Mouse (Mus musculus) kidney, embryonic 14.5 days (tissue): ENCODE measurements around the gene Sobp. TPM values are rescaled to one million over a fixed set of nuclear protein-coding genes. Genes with fewer than 3 reads are reported as not detected.

Experiments
- ATAC-seq: fragments of 200-750 bp; cut with Nextera tagmentation; 2 replicates; pipeline ENCODE4 v1.8.0; 2017; ENCODE audit warnings: moderate number of reproducible peaks, mild to moderate bottlenecking, moderate TSS enrichment, moderate library complexity; ENCODE audit not compliant: low FRiP score, low TSS enrichment
- H3K27ac ChIP-seq: fragments of 300-500 bp; sonication (generic); 2 replicates; pipeline ENCODE4 v1.5.1; 2014; ENCODE audit warnings: low read depth, mild to moderate bottlenecking, low read length, moderate library complexity, mixed read lengths
- H3K27me3 ChIP-seq: fragments of 300-500 bp; sonication (generic); 2 replicates; pipeline ENCODE4 v1.6.1; 2014; ENCODE audit warnings: mild to moderate bottlenecking, low read length; ENCODE audit not compliant: control insufficient read depth, insufficient read depth
- H3K36me3 ChIP-seq: fragments of 300-500 bp; sonication (generic); 2 replicates; pipeline ENCODE4 v1.6.1; 2014; ENCODE audit warnings: low read length, mixed read lengths; ENCODE audit not compliant: control insufficient read depth, insufficient read depth
- H3K4me1 ChIP-seq: fragments of 300-500 bp; sonication (generic); 2 replicates; pipeline ENCODE4 v1.6.1; 2014; ENCODE audit warnings: low read length, mixed read lengths; ENCODE audit not compliant: control insufficient read depth, insufficient read depth
- H3K4me2 ChIP-seq: fragments of 300-500 bp; sonication (generic); replicated peaks from 2 replicates; pipeline ENCODE4 v1.6.1; 2014; ENCODE audit warnings: low read depth, mild to moderate bottlenecking, low read length
- H3K4me3 ChIP-seq: fragments of 300-500 bp; sonication (generic); 2 replicates; pipeline ENCODE4 v1.5.1; 2014; ENCODE audit warnings: mild to moderate bottlenecking, low read length
- H3K9ac ChIP-seq: fragments of 300-500 bp; sonication (generic); 2 replicates; pipeline ENCODE4 v1.6.1; 2014; ENCODE audit warnings: low read depth, mild to moderate bottlenecking, low read length, moderate library complexity
- H3K9me3 ChIP-seq: fragments of 300-500 bp; sonication (generic); 2 replicates; pipeline ENCODE4 v1.6.1; 2016; ENCODE audit warnings: low read length; ENCODE audit not compliant: control insufficient read depth
- WGBS: fragments of 180-500 bp; shearing (Covaris S2); extraction: QIAGEN DNeasy Blood & Tissue Kit; methylation state at CpG from one replicate; pipeline ENCODE4 v1.1.7; 2014; 5-methylcytosine and 5-hydroxymethylcytosine counted together
- polyA plus RNA-seq: library from polyadenylated mRNA; unstranded; fragments of >200 nt; fragmentation: Nextera tagmentation; extraction: Ambion mirVana; gene quantifications from 2 replicates; pipeline ENCODE4 v1.2.1, GENCODE M21; 2014

The Sobp gene
- polyA plus RNA-seq, 1 experiment from 2014 or later, result 4.0 TPM

- H3K36me3 ChIP-seq, result no peaks in the 10 kb centered on the region; the same call in 1 of the 2 replicates
- H3K27me3 ChIP-seq, result no peaks in the 10 kb centered on the region
- no peaks in the 10 kb centered on the region for H3K9me3 ChIP-seq
- H3K4me1 ChIP-seq, result no peaks in the 10 kb centered on the region
- no peak overlapping the region for H3K27ac ChIP-seq
- H3K4me2 ChIP-seq, result no peak overlapping the region
- H3K4me3 ChIP-seq, result no peak overlapping the region
- ATAC-seq, result no peak
- no peak overlapping the region for H3K9ac ChIP-seq
- WGBS, result 90% methylated on average over 11 of the region's 11 CpGs
Measured at GRCm38 (mm10) chr10:43148456-43148855, 25.9 kb downstream of the Sobp start.

- Histone ChIP-seq H3K4me3 (no peak overlapping the region), H3K9me3 (no peaks in the 10 kb centered on the region), H3K36me3 (no peaks in the 10 kb centered on the region; the same call in 1 of the 2 replicates), H3K27ac (no peak overlapping the region), H3K4me2 (no peak overlapping the region), H3K4me1 (no peaks in the 10 kb centered on the region), H3K9ac (no peak overlapping the region), H3K27me3 (no peaks in the 10 kb centered on the region)
- 80% methylated on average over 9 of the region's 9 CpGs for WGBS
- no peak for ATAC-seq
Measured at GRCm38 (mm10) chr10:43143173-43143572, 31.2 kb downstream of the Sobp start.

GRCm38 (mm10) chr10:43134027-43134426 lies 40.3 kb downstream of the Sobp start:
- no peak overlapping the region for H3K4me3 ChIP-seq
- H3K4me1 ChIP-seq, result no peaks in the 10 kb centered on the region
- no peak overlapping the region for H3K4me2 ChIP-seq
- H3K9me3 ChIP-seq, result 0 out of 2 replicates have a peak, but pooled peaks cover 2% of the 10 kb centered on the region
- H3K27ac ChIP-seq, result no peak overlapping the region
- no peak overlapping the region for H3K9ac ChIP-seq
- ATAC-seq, result no peak
- H3K36me3 ChIP-seq, result no peaks in the 10 kb centered on the region
- H3K27me3 ChIP-seq, result no peaks in the 10 kb centered on the region
- 86% methylated on average over 11 of the region's 11 CpGs for WGBS

- H3K36me3 ChIP-seq, result no peaks in the 10 kb centered on the region
- WGBS, result 78% methylated on average over 3 of the region's 3 CpGs
- H3K4me1 ChIP-seq, result no peaks in the 10 kb centered on the region
- no peak overlapping the region for H3K4me2 ChIP-seq
- no peak overlapping the region for H3K9ac ChIP-seq
- H3K27ac ChIP-seq, result no peak overlapping the region
- no peak overlapping the region for H3K4me3 ChIP-seq
- no peaks in the 10 kb centered on the region for H3K27me3 ChIP-seq
- no peak for ATAC-seq
- H3K9me3 ChIP-seq, result no peaks in the 10 kb centered on the region
Measured at GRCm38 (mm10) chr10:43128750-43129149, 45.6 kb downstream of the Sobp start.

- H3K27me3 ChIP-seq, result no peaks in the 10 kb centered on the region
- WGBS, result 78% methylated on average over 7 of the region's 7 CpGs
- H3K9ac ChIP-seq, result no peak overlapping the region
- H3K4me3 ChIP-seq, result no peak overlapping the region
- H3K9me3 ChIP-seq, result no peaks in the 10 kb centered on the region
- peaks cover 5% of the 10 kb centered on the region for H3K4me1 ChIP-seq
- H3K27ac ChIP-seq, result no peak overlapping the region
- H3K36me3 ChIP-seq, result no peaks in the 10 kb centered on the region
- no peak for ATAC-seq
- no peak overlapping the region for H3K4me2 ChIP-seq
Measured at GRCm38 (mm10) chr10:43124561-43124960, 49.8 kb downstream of the Sobp start.

GRCm38 (mm10) chr10:43124156-43124555 lies 50.2 kb downstream of the Sobp start:
- Histone ChIP-seq H3K9ac (no peak overlapping the region), H3K27me3 (no peaks in the 10 kb centered on the region), H3K4me1 (peaks cover 5% of the 10 kb centered on the region), H3K4me3 (no peak overlapping the region), H3K36me3 (no peaks in the 10 kb centered on the region), H3K27ac (no peak overlapping the region), H3K9me3 (no peaks in the 10 kb centered on the region), H3K4me2 (no peak overlapping the region)
- no peak for ATAC-seq
- WGBS, result 88% methylated on average over 4 of the region's 4 CpGs

- WGBS, result 71% methylated on average over 6 of the region's 6 CpGs
- Histone ChIP-seq H3K4me2 (no peak overlapping the region), H3K36me3 (no peaks in the 10 kb centered on the region), H3K9me3 (no peaks in the 10 kb centered on the region), H3K4me1 (peaks cover 5% of the 10 kb centered on the region), H3K4me3 (no peak overlapping the region), H3K9ac (no peak overlapping the region), H3K27me3 (no peaks in the 10 kb centered on the region), H3K27ac (no peak overlapping the region)
- no peak for ATAC-seq
Measured at GRCm38 (mm10) chr10:43123422-43123821, 50.9 kb downstream of the Sobp start.

GRCm38 (mm10) chr10:43120688-43121450 lies 53.5 kb downstream of the Sobp start:
- no peak overlapping the region for H3K9ac ChIP-seq
- H3K27ac ChIP-seq, result no peak overlapping the region
- WGBS, result 27% methylated on average over 8 of the region's 8 CpGs
- H3K4me2 ChIP-seq, result no peak overlapping the region
- H3K4me1 ChIP-seq, result peaks cover 5% of the 10 kb centered on the region
- H3K4me3 ChIP-seq, result no peak overlapping the region
- no peak; the same call in 1 of the 2 replicates for ATAC-seq
- no peaks in the 10 kb centered on the region for H3K36me3 ChIP-seq
- H3K9me3 ChIP-seq, result no peaks in the 10 kb centered on the region
- H3K27me3 ChIP-seq, result no peaks in the 10 kb centered on the region

GRCm38 (mm10) chr10:43116083-43116927 lies 58.0 kb downstream of the Sobp start:
- WGBS, result 82% methylated on average over 3 of the region's 3 CpGs
- no peak overlapping the region for H3K9ac ChIP-seq
- H3K9me3 ChIP-seq, result no peaks in the 10 kb centered on the region
- H3K4me1 ChIP-seq, result peaks cover 4% of the 10 kb centered on the region
- H3K36me3 ChIP-seq, result no peaks in the 10 kb centered on the region
- no peak overlapping the region for H3K4me3 ChIP-seq
- no peak for ATAC-seq
- no peak overlapping the region for H3K4me2 ChIP-seq
- no peak overlapping the region for H3K27ac ChIP-seq
- H3K27me3 ChIP-seq, result no peaks in the 10 kb centered on the region
